Mouse (Mus musculus): Measurements from ENCODE around the gene 9130409I23Rik. TPM values are rescaled to one million over a fixed set of nuclear protein-coding genes. Genes with fewer than 3 reads are reported as not detected.

The 9130409I23Rik gene
- not detected in 2 replicates for polyA plus RNA-seq (2016; fragmentation: Nextera tagmentation; extraction: Ambion mirVana)

GRCm38 (mm10) chr1:181050937-181051336, at the start of gene 9130409I23Rik:
Gene 9130409I23Rik, plus strand, starts transcription at chr1:181051237.
- Histone ChIP-seq H3K36me3 (replicated peaks) (no peaks in the 10 kb centered on the region), H3K27me3 (ENCODE audit: poor library complexity, severe bottlenecking) (no peaks in the 10 kb centered on the region), H3K27ac (no peak within 1 kb of the TSS), H3K9me3 (no peaks in the 10 kb centered on the region), H3K4me1 (no peaks in the 10 kb centered on the region), H3K4me3 (no peak within 1 kb of the TSS)
- no peak for DNase-seq (ENCODE audit: extremely low spot score, low spot score)
- WGBS: 85% methylated on average over 6 of the region's 6 CpGs

GRCm38 (mm10) chr1:181001621-181002020, 49.4 kb upstream of the 9130409I23Rik start:
- Histone ChIP-seq H3K36me3 (replicated peaks) (no peaks in the 10 kb centered on the region), H3K4me1 (peaks cover 13% of the 10 kb centered on the region), H3K27ac (no peak overlapping the region), H3K4me3 (no peak overlapping the region), H3K9me3 (no peaks in the 10 kb centered on the region), H3K27me3 (ENCODE audit: poor library complexity, severe bottlenecking) (no peaks in the 10 kb centered on the region)
- WGBS: 93% methylated on average over 3 of the region's 3 CpGs
- no peak for DNase-seq (ENCODE audit: extremely low spot score, low spot score)

- peaks cover 13% of the 10 kb centered on the region for H3K4me1 ChIP-seq
- no peak for DNase-seq (ENCODE audit: extremely low spot score, low spot score)
- H3K9me3 ChIP-seq: no peaks in the 10 kb centered on the region
- no peak overlapping the region for H3K4me3 ChIP-seq
- no peaks in the 10 kb centered on the region for H3K36me3 ChIP-seq (replicated peaks)
- no peak overlapping the region for H3K27ac ChIP-seq
- WGBS: 76% methylated on average over 2 of the region's 2 CpGs
- H3K27me3 ChIP-seq (ENCODE audit: poor library complexity, severe bottlenecking): no peaks in the 10 kb centered on the region
Observed at GRCm38 (mm10) chr1:181003790-181004189, 47.2 kb upstream of the 9130409I23Rik start.

GRCm38 (mm10) chr1:181005331-181005730, 45.7 kb upstream of the 9130409I23Rik start:
- Histone ChIP-seq H3K4me1 (peaks cover 8% of the 10 kb centered on the region), H3K4me3 (no peak overlapping the region), H3K27me3 (ENCODE audit: poor library complexity, severe bottlenecking) (no peaks in the 10 kb centered on the region), H3K27ac (no peak overlapping the region), H3K9me3 (no peaks in the 10 kb centered on the region), H3K36me3 (replicated peaks) (no peaks in the 10 kb centered on the region)
- DNase-seq (ENCODE audit: extremely low spot score, low spot score): no peak
- WGBS: 86% methylated on average over 8 of the region's 8 CpGs

GRCm38 (mm10) chr1:181007831-181008230, 43.2 kb upstream of the 9130409I23Rik start:
- no peaks in the 10 kb centered on the region for H3K36me3 ChIP-seq (replicated peaks)
- H3K27me3 ChIP-seq (ENCODE audit: poor library complexity, severe bottlenecking): no peaks in the 10 kb centered on the region
- no peak for DNase-seq (ENCODE audit: extremely low spot score, low spot score)
- H3K4me1 ChIP-seq: peaks cover 3% of the 10 kb centered on the region; the same call in 1 of the 2 replicates
- H3K4me3 ChIP-seq: no peak overlapping the region
- no peaks in the 10 kb centered on the region for H3K9me3 ChIP-seq
- WGBS: 94% methylated on average over 6 of the region's 6 CpGs
- no peak overlapping the region for H3K27ac ChIP-seq

- no peak for DNase-seq (ENCODE audit: extremely low spot score, low spot score)
- Histone ChIP-seq H3K9me3 (no peaks in the 10 kb centered on the region), H3K4me1 (peaks cover 3% of the 10 kb centered on the region; the same call in 1 of the 2 replicates), H3K27me3 (ENCODE audit: poor library complexity, severe bottlenecking) (no peaks in the 10 kb centered on the region), H3K4me3 (no peak overlapping the region), H3K36me3 (replicated peaks) (no peaks in the 10 kb centered on the region), H3K27ac (no peak overlapping the region)
- 95% methylated on average over 2 of the region's 2 CpGs for WGBS
Observed at GRCm38 (mm10) chr1:181008266-181008665, 42.8 kb upstream of the 9130409I23Rik start.

- Histone ChIP-seq H3K4me3 (no peak overlapping the region), H3K36me3 (replicated peaks) (no peaks in the 10 kb centered on the region), H3K4me1 (peaks cover 3% of the 10 kb centered on the region; the same call in 1 of the 2 replicates), H3K27me3 (ENCODE audit: poor library complexity, severe bottlenecking) (0 out of 2 replicates have a peak, but pooled peaks cover 1% of the 10 kb centered on the region), H3K27ac (no peak overlapping the region), H3K9me3 (no peaks in the 10 kb centered on the region)
- DNase-seq (ENCODE audit: extremely low spot score, low spot score): no peak
- 95% methylated on average over 4 of the region's 4 CpGs for WGBS
Observed at GRCm38 (mm10) chr1:181009011-181009590, 41.9 kb upstream of the 9130409I23Rik start.

- Histone ChIP-seq H3K27me3 (ENCODE audit: poor library complexity, severe bottlenecking) (0 out of 2 replicates have a peak, but pooled peaks cover 3% of the 10 kb centered on the region), H3K9me3 (no peaks in the 10 kb centered on the region), H3K4me1 (peaks cover 3% of the 10 kb centered on the region; the same call in 1 of the 2 replicates), H3K27ac (0 out of 2 replicates have a peak overlapping the region, but pooled peaks have one; percentile 40), H3K36me3 (replicated peaks) (no peaks in the 10 kb centered on the region), H3K4me3 (no peak overlapping the region)
- WGBS: 69% methylated on average over 3 of the region's 3 CpGs
- no peak for DNase-seq (ENCODE audit: extremely low spot score, low spot score)
Observed at GRCm38 (mm10) chr1:181009754-181010153, 41.3 kb upstream of the 9130409I23Rik start.

GRCm38 (mm10) chr1:181010171-181010932, 40.7 kb upstream of the 9130409I23Rik start:
- DNase-seq (ENCODE audit: extremely low spot score, low spot score): no peak
- no peaks in the 10 kb centered on the region for H3K36me3 ChIP-seq (replicated peaks)
- WGBS: 66% methylated on average over 4 of the region's 4 CpGs
- no peaks in the 10 kb centered on the region for H3K9me3 ChIP-seq
- H3K27ac ChIP-seq: 0 out of 2 replicates have a peak overlapping the region, but pooled peaks have one; percentile 40
- peaks cover 3% of the 10 kb centered on the region; the same call in 1 of the 2 replicates for H3K4me1 ChIP-seq
- H3K4me3 ChIP-seq: no peak overlapping the region
- peaks cover 8% of the 10 kb centered on the region; the same call in 1 of the 2 replicates for H3K27me3 ChIP-seq (ENCODE audit: poor library complexity, severe bottlenecking)

- no peaks in the 10 kb centered on the region for H3K9me3 ChIP-seq
- H3K27ac ChIP-seq: no peak overlapping the region
- 67% methylated on average over 5 of the region's 5 CpGs for WGBS
- peaks cover 11% of the 10 kb centered on the region for H3K4me1 ChIP-seq
- no peak overlapping the region for H3K4me3 ChIP-seq
- peaks cover 21% of the 10 kb centered on the region for H3K27me3 ChIP-seq (ENCODE audit: poor library complexity, severe bottlenecking)
- no peak for DNase-seq (ENCODE audit: extremely low spot score, low spot score)
- H3K36me3 ChIP-seq (replicated peaks): no peaks in the 10 kb centered on the region
Observed at GRCm38 (mm10) chr1:181011601-181012000, 39.4 kb upstream of the 9130409I23Rik start.

- Histone ChIP-seq H3K27me3 (ENCODE audit: poor library complexity, severe bottlenecking) (peaks cover 29% of the 10 kb centered on the region), H3K4me3 (no peak overlapping the region), H3K27ac (no peak overlapping the region), H3K4me1 (peaks cover 20% of the 10 kb centered on the region), H3K36me3 (replicated peaks) (no peaks in the 10 kb centered on the region), H3K9me3 (no peaks in the 10 kb centered on the region)
- DNase-seq (ENCODE audit: extremely low spot score, low spot score): no peak
- WGBS: 85% methylated on average over 3 of the region's 3 CpGs
Observed at GRCm38 (mm10) chr1:181012416-181012815, 38.6 kb upstream of the 9130409I23Rik start.

- no peak overlapping the region for H3K27ac ChIP-seq
- WGBS: 77% methylated on average over 6 of the region's 6 CpGs
- H3K9me3 ChIP-seq: no peaks in the 10 kb centered on the region
- H3K36me3 ChIP-seq (replicated peaks): no peaks in the 10 kb centered on the region
- peaks cover 21% of the 10 kb centered on the region for H3K4me1 ChIP-seq
- no peak overlapping the region for H3K4me3 ChIP-seq
- DNase-seq (ENCODE audit: extremely low spot score, low spot score): no peak
- H3K27me3 ChIP-seq (ENCODE audit: poor library complexity, severe bottlenecking): peaks cover 39% of the 10 kb centered on the region
Observed at GRCm38 (mm10) chr1:181013446-181013845, 37.6 kb upstream of the 9130409I23Rik start.

Data from forebrain, embryonic 10.5 days (tissue).